Mouse (Mus musculus) lung, adult 2 months (tissue): ENCODE measurements around the gene Ercc6. TPM values are rescaled to one million over a fixed set of nuclear protein-coding genes. Genes with fewer than 3 reads are reported as not detected.

Source experiments
- DNase-seq: peaks from one replicate; pipeline ENCODE4 v3.0.0; 2022
- H3K4me1 ChIP-seq: fragments of 200-500 bp; 2 replicates; pipeline ENCODE4 v1.6.1; 2011; ENCODE audit warnings: low read length; ENCODE audit not compliant: control insufficient read depth, insufficient read depth
- H3K4me3 ChIP-seq: fragments of 200-500 bp; replicated peaks from 2 replicates; pipeline ENCODE3; 2011; ENCODE audit warnings: low read depth, mild to moderate bottlenecking, control low read depth, low read length; ENCODE audit errors: extremely low read depth
- CTCF ChIP-seq: fragments of 200-500 bp; IDR thresholded peaks from 2 replicates; pipeline ENCODE4 v1.5.1; 2011; ENCODE audit warnings: mild to moderate bottlenecking, low read length, control low read depth; ENCODE audit not compliant: insufficient read depth
- POLR2A ChIP-seq: fragments of 200-500 bp; IDR thresholded peaks from 2 replicates; pipeline ENCODE4 v1.6.1; 2011; ENCODE audit warnings: low read depth, mild to moderate bottlenecking, control low read depth, low read length, borderline replicate concordance; ENCODE audit errors: extremely low read depth
- WGBS: fragments of 180-500 bp; shearing (Covaris S2); methylation state at CpG from one replicate; pipeline ENCODE4 v1.1.7; 2018; 5-methylcytosine and 5-hydroxymethylcytosine counted together
- polyA plus RNA-seq: library from polyadenylated mRNA; depleted of rRNA; stranded (reverse); fragments of >200 nt; gene quantifications from 2 replicates; pipeline ENCODE4 v1.2.3, GENCODE M21; 2012

The Ercc6 gene
- polyA plus RNA-seq, 1 experiment = 4.8 TPM

DNA sequence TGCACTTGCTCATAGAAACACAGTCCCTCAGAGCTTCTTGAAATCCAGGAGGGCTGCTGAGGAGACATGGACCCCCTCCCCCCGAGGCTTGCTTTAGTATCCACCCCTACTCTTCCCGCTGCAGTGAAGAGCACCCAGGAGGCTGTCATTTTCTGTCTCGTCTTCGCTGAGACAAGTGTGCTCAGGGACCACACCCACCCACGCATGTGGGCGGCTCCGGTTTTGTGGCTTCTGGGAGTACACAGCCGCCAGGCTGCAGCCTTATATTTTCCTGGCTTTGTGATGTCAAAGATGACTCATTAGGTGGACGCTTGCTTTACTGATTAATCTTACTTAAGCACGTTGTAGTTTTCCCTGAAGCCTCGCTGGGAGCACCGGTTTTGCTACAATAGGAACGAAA, 20.8 kb upstream of the Ercc6 start:
- WGBS = 7% methylated on average over 13 of the region's 13 CpGs
- no peak for TF ChIP-seq CTCF
- no peak for TF ChIP-seq POLR2A
- no peak for DNase-seq
- Histone ChIP-seq H3K4me1 (no peaks in the 10 kb centered on the region), H3K4me3 (peak overlapping the region; percentile 13)

- H3K4me1 ChIP-seq = no peaks in the 10 kb centered on the region
- H3K4me3 ChIP-seq = no peak overlapping the region
- WGBS = 51% methylated on average over 8 of the region's 8 CpGs
- no peak for DNase-seq
- no peak for TF ChIP-seq CTCF
- TF ChIP-seq POLR2A = no peak
Measured at GRCm38 (mm10) chr14:32496115-32496850, 17.0 kb upstream of the Ercc6 start.

DNA sequence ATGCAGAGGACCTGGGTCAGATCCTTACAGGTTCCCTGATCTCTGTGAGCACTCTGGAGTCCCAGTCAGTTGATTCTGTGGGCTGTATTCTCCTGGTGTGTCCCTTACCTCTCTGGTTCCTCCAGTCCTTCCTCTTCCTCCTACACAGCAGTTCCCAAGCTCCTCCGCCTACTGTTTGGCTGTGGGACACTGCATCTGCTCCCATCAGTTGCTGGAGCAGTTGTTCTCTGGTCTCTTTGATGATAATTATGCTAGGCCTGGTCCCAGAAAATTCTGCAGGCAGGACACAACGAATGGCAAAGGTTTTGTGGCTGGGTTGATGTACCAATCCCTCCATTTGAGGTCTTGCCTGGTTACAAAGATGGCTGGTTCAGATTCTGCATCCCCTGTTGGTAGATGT, 12.0 kb upstream of the Ercc6 start:
- H3K4me1 ChIP-seq = no peaks in the 10 kb centered on the region
- TF ChIP-seq POLR2A = no peak
- no peak overlapping the region for H3K4me3 ChIP-seq
- no peak for DNase-seq
- 70% methylated on average over 2 of the region's 2 CpGs for WGBS

GRCm38 (mm10) chr14:32502764-32503688, 10.3 kb upstream of the Ercc6 start:
- Histone ChIP-seq H3K4me1 (no peaks in the 10 kb centered on the region), H3K4me3 (no peak overlapping the region)
- TF ChIP-seq POLR2A (no peak), CTCF (no peak)
- WGBS = 70% methylated on average over 9 of the region's 9 CpGs
- no peak for DNase-seq

GRCm38 (mm10) chr14:32503897-32504296, 9.4 kb upstream of the Ercc6 start:
- TF ChIP-seq POLR2A (no peak), CTCF (no peak)
- no peak for DNase-seq
- Histone ChIP-seq H3K4me1 (no peaks in the 10 kb centered on the region), H3K4me3 (no peak overlapping the region)
- 50% methylated on average over 1 of the region's 1 CpGs for WGBS

- no peak overlapping the region for H3K4me3 ChIP-seq
- no peak for DNase-seq
- 87% methylated on average over 10 of the region's 10 CpGs for whole genome bisulfite sequencing
- TF ChIP-seq POLR2A (no peak), CTCF (no peak)
- no peaks in the 10 kb centered on the region for H3K4me1 ChIP-seq
Measured at GRCm38 (mm10) chr14:32506329-32506728, 7.0 kb upstream of the Ercc6 start.

DNA sequence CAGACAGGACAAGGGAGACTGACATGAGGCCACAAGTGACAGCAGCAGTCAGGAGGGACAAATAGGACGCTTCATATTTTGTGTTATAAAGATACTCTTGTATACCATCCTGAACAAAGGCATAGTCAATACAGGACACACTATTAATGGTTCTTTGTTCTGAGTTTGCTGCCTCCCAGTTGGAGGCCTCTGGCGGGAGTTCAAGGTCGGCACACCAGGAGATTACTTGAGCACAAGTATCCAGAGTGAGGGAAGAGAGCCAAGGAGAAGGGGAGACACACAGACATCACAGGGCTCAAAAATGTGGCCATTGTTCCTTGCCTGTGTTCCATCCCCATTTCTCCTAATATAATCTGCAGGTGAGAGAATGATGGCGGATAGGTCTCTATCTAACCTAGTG, 6.1 kb upstream of the Ercc6 start:
- Histone ChIP-seq H3K4me1 (no peaks in the 10 kb centered on the region), H3K4me3 (no peak overlapping the region)
- DNase-seq = no peak
- 67% methylated on average over 4 of the region's 4 CpGs for WGBS
- no peak for TF ChIP-seq CTCF
- TF ChIP-seq POLR2A = no peak

DNA sequence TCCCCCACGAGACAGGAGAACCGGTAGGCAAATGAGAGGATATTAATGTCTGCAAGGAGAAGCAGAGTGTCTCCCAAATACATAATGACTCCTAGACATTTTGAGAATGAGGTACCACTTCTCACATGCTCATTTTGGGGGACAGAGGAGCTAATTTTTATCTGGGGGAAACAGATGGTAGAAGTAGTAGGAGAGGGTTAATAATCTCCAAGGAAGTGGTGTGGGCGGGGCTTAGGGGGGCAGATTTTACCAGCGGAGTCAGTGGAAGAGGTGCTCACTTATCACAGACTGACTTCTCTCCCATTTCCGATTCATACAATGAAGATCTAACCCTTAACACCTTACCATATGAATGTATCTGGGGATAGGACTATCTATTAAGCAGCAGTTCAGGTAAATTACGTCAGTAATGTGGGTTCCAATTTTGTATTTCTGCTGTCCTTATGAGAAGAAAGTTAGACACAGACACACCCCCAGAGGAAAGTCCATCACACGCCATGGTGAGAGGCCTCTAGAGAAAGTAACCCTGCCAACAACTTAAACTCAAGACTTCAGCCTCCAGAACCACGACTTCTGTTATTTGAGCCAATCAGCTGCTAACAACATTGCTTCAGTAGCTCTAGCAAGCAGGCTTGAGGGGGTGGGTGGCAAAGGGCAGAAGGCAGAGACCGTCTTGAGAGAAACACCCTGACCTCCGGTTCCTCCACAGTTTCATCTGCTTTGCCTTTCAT, 5.1 kb upstream of the Ercc6 start:
- WGBS = 43% methylated on average over 10 of the region's 10 CpGs
- TF ChIP-seq CTCF (no peak), POLR2A (no peak)
- no peak for DNase-seq
- no peaks in the 10 kb centered on the region for H3K4me1 ChIP-seq
- H3K4me3 ChIP-seq = no peak overlapping the region

DNA sequence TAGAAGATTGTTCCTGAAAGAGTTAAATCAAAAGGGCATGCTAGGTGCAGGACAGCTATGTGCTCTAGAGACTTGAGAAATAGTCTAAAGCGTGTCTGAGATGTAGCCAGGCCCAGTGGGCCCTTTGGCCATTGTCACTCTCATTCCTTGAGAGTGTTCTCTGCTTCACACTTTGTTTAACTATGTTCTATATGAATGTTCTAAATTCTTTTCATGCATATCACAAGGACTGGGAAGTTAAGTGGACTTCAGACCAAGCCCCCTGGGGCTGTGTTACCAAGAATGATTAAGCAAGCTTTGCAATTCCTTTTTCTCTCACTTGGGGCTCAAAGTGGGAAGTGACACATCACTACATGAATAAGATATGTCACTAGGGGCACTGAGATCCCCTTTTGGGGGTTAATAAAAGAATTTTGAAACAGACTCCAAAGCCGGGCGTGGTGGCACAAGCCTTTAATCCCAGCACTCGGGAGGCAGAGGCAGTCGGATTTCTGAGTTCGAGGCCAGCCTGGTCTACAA, 3.8 kb upstream of the Ercc6 start:
- TF ChIP-seq CTCF = no peak
- TF ChIP-seq POLR2A = no peak
- peaks cover 4% of the 10 kb centered on the region; the same call in 1 of the 2 replicates for H3K4me1 ChIP-seq
- H3K4me3 ChIP-seq = no peak overlapping the region
- no peak for DNase-seq
- WGBS = 75% methylated on average over 6 of the region's 6 CpGs
